ENCODE assay signal across 8 mouse cellular contexts in the genomic region with DNA sequence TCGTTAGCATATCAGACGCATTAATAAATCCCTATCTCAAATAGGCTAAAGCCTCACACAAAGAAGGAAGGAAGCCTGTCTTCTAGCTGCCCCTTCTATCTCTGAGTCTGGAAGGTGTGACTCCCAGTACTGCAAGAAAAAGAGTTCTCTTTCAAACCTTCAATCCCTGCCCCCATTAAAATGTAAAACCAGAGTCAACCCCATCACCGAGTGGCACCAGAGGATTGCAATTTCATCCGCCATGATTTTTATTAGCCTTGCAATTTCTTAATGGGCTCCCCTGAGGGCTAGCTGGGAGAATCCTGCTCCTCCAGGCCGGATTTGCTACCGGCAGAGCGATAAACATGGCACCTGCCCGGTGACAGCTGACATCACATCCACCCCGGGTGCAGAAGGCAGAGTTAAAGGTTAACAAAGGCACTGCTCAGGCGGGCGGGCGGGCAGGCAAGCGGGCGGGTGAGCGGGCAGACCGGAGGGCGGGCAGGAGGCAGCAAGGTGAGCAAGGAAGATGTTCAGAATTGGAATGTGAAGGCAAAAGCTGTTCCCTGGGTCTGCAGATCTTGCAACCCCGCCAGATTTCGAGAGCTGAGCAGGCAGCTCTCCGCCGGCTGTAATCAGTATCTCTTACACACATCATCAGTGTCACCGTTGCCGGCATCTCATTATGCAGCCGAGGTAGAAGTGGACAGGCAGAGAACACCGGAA.
DNase-seq lines count a peak whose midpoint lies in the region; ATAC-seq lines count a peak whose summit lies in the region.

No protein-coding gene starts in this region.

- H3K27me3 ChIP-seq in heart, embryonic 11.5 days (ENCODE audit: control insufficient read depth, insufficient read depth, low read length): peaks cover 4% of the 10 kb centered on the region; the same call in 1 of the 2 replicates
- H3K27me3 ChIP-seq in embryonic facial prominence, embryonic 13.5 days: peaks cover 10% of the 10 kb centered on the region; the same call in 1 of the 2 replicates

- H3K9ac ChIP-seq in heart, embryonic 11.5 days (ENCODE audit: low read depth, low read length): peak overlapping the region; percentile 11; the same call in 1 of the 2 replicates
- 0 out of 2 replicates have a peak overlapping the region, but pooled peaks have one; percentile 55 for H3K9ac ChIP-seq in embryonic facial prominence, embryonic 13.5 days

- DNase-seq in heart, postnatal 10 days: no peak
- DNase-seq in R1 (ENCODE audit: low read depth, low spot score): peak; percentile 16
- DNase-seq in kidney, adult 8-10 months: peak; percentile 68 to 75
- DNase-seq in mesoderm, embryonic 11.5 days (ENCODE audit: low read depth, low spot score): peak; percentile 63
- DNase-seq in thymus, postnatal 10 days (ENCODE audit: low spot score in 2 of 2): no peak

- H3K36me3 ChIP-seq in heart, embryonic 11.5 days (ENCODE audit: control insufficient read depth, insufficient read depth, low read length): no peaks in the 10 kb centered on the region
- no peaks in the 10 kb centered on the region for H3K36me3 ChIP-seq in embryonic facial prominence, embryonic 13.5 days

- H3K4me2 ChIP-seq in heart, embryonic 11.5 days: peak overlapping the region; percentile 68
- H3K4me2 ChIP-seq in embryonic facial prominence, embryonic 13.5 days: peak overlapping the region; percentile 79

- no peak overlapping the region for H3K27ac ChIP-seq in heart, embryonic 11.5 days (ENCODE audit: low read depth, low read length)
- H3K27ac ChIP-seq in embryonic facial prominence, embryonic 13.5 days: no peak overlapping the region

- peak overlapping the region; percentile 37 for H3K4me3 ChIP-seq in heart, embryonic 11.5 days (ENCODE audit: low read depth, low read length)
- H3K4me3 ChIP-seq in embryonic facial prominence, embryonic 13.5 days: peak overlapping the region; percentile 41

- no peaks in the 10 kb centered on the region for H3K4me1 ChIP-seq in heart, embryonic 11.5 days (ENCODE audit: control insufficient read depth, insufficient read depth, low read length)
- H3K4me1 ChIP-seq in embryonic facial prominence, embryonic 13.5 days: peaks cover 3% of the 10 kb centered on the region; the same call in 1 of the 2 replicates

- H3K9me3 ChIP-seq in heart, embryonic 11.5 days (replicated peaks; ENCODE audit: control insufficient read depth, low read length): no peaks in the 10 kb centered on the region
- no peaks in the 10 kb centered on the region for H3K9me3 ChIP-seq in embryonic facial prominence, embryonic 13.5 days

- ATAC-seq in heart, embryonic 11.5 days (replicated peaks; ENCODE audit: insufficient number of reproducible peaks, low FRiP score, low TSS enrichment): peak; percentile 14; the same call in 1 of the 2 replicates
- ATAC-seq in embryonic facial prominence, embryonic 13.5 days (ENCODE audit: insufficient number of reproducible peaks, insufficient read depth, low FRiP score, low TSS enrichment, low read depth): no peak
- no peak for ATAC-seq in monocyte, adult 5-6 weeks (replicated peaks; ENCODE audit: insufficient number of reproducible peaks, low FRiP score, low TSS enrichment, poor library complexity, severe bottlenecking)

- intact Hi-C loops in heart, postnatal 10 days (cut with DNase I): no loop called here

- WGBS in heart, embryonic 11.5 days (ENCODE audit: insufficient replicate concordance): 5% methylated on average over 25 of the region's 25 CpGs
- WGBS in embryonic facial prominence, embryonic 13.5 days: 5% methylated on average over 25 of the region's 25 CpGs

Comparison
In these comparisons a context has a peak if more than half of its experiments do, and no peak if none do; other contexts are left out.
1. DNase-seq: peak in R1 (single experiment), kidney, adult 8-10 months (2 of 2) and mesoderm, embryonic 11.5 days (single experiment); none in heart, postnatal 10 days (0 of 2) and thymus, postnatal 10 days (0 of 2).